Mouse (Mus musculus) kidney, postnatal 4 days (tissue): Measurements from ENCODE around the gene Krt77.

Experiments
- DNase-seq, 2 experiments: peaks; one replicate each; pipeline ENCODE4 v3.0.0; 2021; ENCODE audit warnings: mixed read lengths in 2 of 2

The Krt77 gene

DNA sequence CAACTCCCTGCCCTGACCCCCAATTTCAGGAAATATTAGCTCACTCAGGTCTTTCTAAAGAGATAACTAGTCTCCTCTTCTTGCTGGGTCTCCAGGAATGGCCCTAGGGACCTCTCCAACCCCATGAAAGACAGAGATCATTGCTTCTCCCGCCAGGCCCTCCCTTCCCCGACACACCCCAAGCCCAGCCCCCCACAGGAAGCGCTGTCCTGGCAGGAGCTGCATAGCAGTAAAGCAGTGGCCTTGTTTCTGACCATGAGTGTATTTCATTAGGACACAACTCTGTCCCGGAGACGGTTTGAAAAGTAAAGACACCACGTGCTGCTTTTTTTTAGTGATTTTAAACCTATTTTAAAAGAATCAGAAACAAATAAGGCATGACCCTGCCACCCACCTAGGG, 36.4 kb downstream of the Krt77 start:
- DNase-seq = no peak

DNA sequence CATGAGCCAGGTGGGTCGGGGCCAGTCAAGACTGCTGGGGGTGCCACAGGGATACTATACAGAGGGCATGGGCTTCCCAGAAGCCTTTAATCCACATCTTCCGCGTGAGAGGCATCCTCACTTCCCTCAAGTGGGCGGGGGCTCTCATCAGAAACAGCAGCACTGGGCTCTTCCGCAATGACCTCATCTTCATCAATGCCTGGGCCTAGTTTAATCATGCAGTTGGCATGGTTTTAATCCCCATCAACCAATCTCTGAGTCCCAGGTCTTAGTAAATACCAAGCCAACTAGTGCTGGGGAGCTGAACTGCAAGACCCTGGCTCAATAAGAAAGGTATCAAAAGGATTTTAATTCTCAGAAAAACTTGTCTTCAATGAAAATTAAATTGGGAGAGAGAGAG, 40.1 kb downstream of the Krt77 start:
- no peak for DNase-seq

DNA sequence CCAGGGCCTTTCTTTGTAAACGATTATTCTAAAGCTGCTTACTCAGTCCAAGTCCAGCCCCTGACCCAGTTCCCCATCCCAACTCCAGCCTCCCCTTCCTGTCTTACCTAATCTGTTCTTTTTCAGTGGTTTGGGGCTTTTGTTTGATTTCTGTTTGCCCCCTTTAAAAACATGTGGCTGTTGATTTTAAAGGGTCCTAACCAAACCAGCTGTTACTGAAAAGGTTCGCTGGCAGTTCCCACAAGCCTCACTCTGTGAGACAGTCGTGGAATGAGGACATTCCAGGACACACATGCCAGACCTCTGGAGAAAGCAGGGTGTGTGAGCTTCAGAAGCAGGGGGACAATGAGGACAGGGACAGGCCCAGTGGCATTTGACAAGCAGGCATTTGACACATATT, 47.7 kb downstream of the Krt77 start:
- no peak for DNase-seq

- no peak for DNase-seq
These were observed 51.6 kb downstream of the Krt77 start, which contains the start of gene Krt2 for GRCm38 (mm10) chr15:101817875-101818274. Krt2 (minus strand) TSS chr15:101818169.
